28 mouse cellular contexts compared by ENCODE assay signal in genomic region chr2:158233106-158233505, GRCm38 (mm10). TPM values are rescaled to one million over a fixed set of nuclear protein-coding genes. Genes with fewer than 3 reads are reported as not detected.
DNase-seq lines count a peak whose midpoint lies in the region; ATAC-seq and TF ChIP-seq lines count a peak whose summit lies in the region.
"Had no signal": no experiment of that assay in that cellular context is flagged by ENCODE, and none has a peak within 500 bp of the region (broad histone marks: within the 10 kb centered on the region; RNA-seq: fewer than 3 reads in every experiment).

No protein-coding gene starts in this region.

- H3K79me3 ChIP-seq in C2C12 (ENCODE audit: low read depth): no peaks in the 10 kb centered on the region

- no peaks in the 10 kb centered on the region for H3K36me3 ChIP-seq in C2C12 (ENCODE audit: control insufficient read depth, insufficient read depth)
- H3K36me3 ChIP-seq: embryonic facial prominence, embryonic 13.5 days; heart, embryonic 13.5 days; hindbrain, embryonic 15.5 days had no signal

- intact Hi-C loops in heart, postnatal 36 days (cut with DNase I): no loop called here
- intact Hi-C loops in heart, postnatal 25 days (cut with DNase I): no loop called here

- TF ChIP-seq CTCF in C2C12 (IDR thresholded peaks at IDR 0.05; ENCODE audit: control insufficient read depth, insufficient read depth, insufficient read length): no peak

- no peaks in the 10 kb centered on the region for H3K27me3 ChIP-seq in C2C12 (ENCODE audit: control insufficient read depth, insufficient read depth, insufficient read length)
- H3K27me3 ChIP-seq: embryonic facial prominence, embryonic 13.5 days; forebrain, embryonic 13.5 days; hindbrain, embryonic 15.5 days had no signal

- H3ac ChIP-seq in C2C12 (ENCODE audit: control insufficient read depth, insufficient read length, low read depth): no peak overlapping the region

- H3K4me3 ChIP-seq in C2C12 (ENCODE audit: insufficient read depth, poor library complexity, severe bottlenecking): no peak overlapping the region
- H3K4me3 ChIP-seq: embryonic facial prominence, embryonic 13.5 days; forebrain, embryonic 13.5 days; gastrocnemius, adult 2 months; heart, embryonic 13.5 days; hindbrain, embryonic 15.5 days had no signal

- 0 out of 2 replicates have a peak, but pooled peaks have one; percentile 22 for ATAC-seq in megakaryocyte-erythroid progenitor cell, adult 5-6 weeks (replicated peaks; ENCODE audit: low FRiP score, low TSS enrichment, poor library complexity, severe bottlenecking)
- ATAC-seq in frontal cortex, adult (ENCODE audit: low TSS enrichment): no peak
- ATAC-seq: activated CD4-positive, CD25-positive, alpha-beta regulatory T cell, adult 4 months; forebrain, embryonic 13.5 days; forebrain, postnatal 0 days; inflammation-experienced regulatory T-cells, adult 6 months had no signal

- peak; percentile 31 for DNase-seq in 3134 (ENCODE audit: extremely low read depth, insufficient read length, low spot score)
- DNase-seq in R1 (ENCODE audit: low read depth, low spot score): peak; percentile 27
- no peak for DNase-seq in heart, postnatal 36 days
- no peak for DNase-seq in heart, postnatal 25 days (ENCODE audit: low spot score)
- no peak for DNase-seq in thymus, postnatal 25 days
- DNase-seq: adrenal gland, adult 8-10 months; cerebellum, adult 11 months; cerebellum, adult 9-10 months; cerebellum, postnatal 25 days; forebrain, postnatal 0 days; gastrocnemius, adult 2 months; gastrocnemius, postnatal 25 days; kidney, adult 11 months; kidney, adult 9 months had no signal

- no peaks in the 10 kb centered on the region for H3K79me2 ChIP-seq in C2C12 (ENCODE audit: control insufficient read depth, insufficient read depth)

TF ChIP-seq in C2C12, 6 proteins besides CTCF, POLR2A, EP300 and RAD21:
- TF ChIP-seq FOSL1 (IDR thresholded peaks at IDR 0.05; ENCODE audit: insufficient read depth, low read length, poor library complexity, severe bottlenecking) (peak; percentile 64), MYOD1 (IDR thresholded peaks at IDR 0.05; ENCODE audit: control insufficient read depth, insufficient read length, low read depth) (no peak), MAX (IDR thresholded peaks at IDR 0.05) (peak; percentile 58)
TF ChIP-seq in C2C12: peak in this region for 2.

RNA-seq across cellular contexts. Expression of gene D630003M21Rik, which starts 4.1 kb away (rescaled TPM):
- polyA plus RNA-seq in C2C12 (2012; fragmentation: generic; extraction: Trizol): 0.01 TPM
- total RNA-seq in megakaryocyte-erythroid progenitor cell, adult 5-6 weeks (2014; fragmentation: Nextera tagmentation): not detected in 2 replicates
- total RNA-seq in megakaryocyte-erythroid progenitor cell, adult 5-6 weeks (2017): not detected in 2 replicates
- 1 to 10 TPM; 5.6 to 6.2 TPM for total RNA-seq in heart, postnatal 36 days (2021)
- total RNA-seq in heart, postnatal 25 days (2021): 1 to 10 TPM; 6.3 to 8.0 TPM
- total RNA-seq: granulocyte monocyte progenitor cell, adult 5-6 weeks had no signal
- polyA plus RNA-seq: activated CD4-positive, CD25-positive, alpha-beta regulatory T cell, adult 4 months; inflammation-experienced regulatory T-cells, adult 6 months had no signal

RNA-seq across cellular contexts. Expression of gene Bpi, which starts 24.8 kb away (rescaled TPM):
- polyA plus RNA-seq in C2C12 (2012; fragmentation: generic; extraction: Trizol): not detected
- total RNA-seq in megakaryocyte-erythroid progenitor cell, adult 5-6 weeks (2014; fragmentation: Nextera tagmentation): not detected in 2 replicates
- 0.50 TPM in 1 of 2 replicates, not detected in the other for total RNA-seq in megakaryocyte-erythroid progenitor cell, adult 5-6 weeks (2017)
- not detected for total RNA-seq in heart, postnatal 36 days (2021)
- not detected for total RNA-seq in heart, postnatal 25 days (2021)
- total RNA-seq: adrenal gland, adult 8-10 months; adrenal gland, postnatal 36 days; forebrain, postnatal 0 days; gastrocnemius, adult 2 months; gastrocnemius, postnatal 25 days; granulocyte monocyte progenitor cell, adult 5-6 weeks had no signal
- polyA plus RNA-seq: activated CD4-positive, CD25-positive, alpha-beta regulatory T cell, adult 4 months; brain, embryonic 14.5 days; embryonic facial prominence, embryonic 13.5 days; forebrain, embryonic 13.5 days; forebrain, postnatal 0 days; heart, embryonic 13.5 days; heart, postnatal 0 days; hindbrain, embryonic 11.5 days; hindbrain, embryonic 15.5 days; inflammation-experienced regulatory T-cells, adult 6 months had no signal

Comparison
In these comparisons a context has a peak if more than half of its experiments do, and no peak if none do; other contexts are left out.
1. DNase-seq: peak in 3134 (single experiment) and R1 (single experiment); none in heart, postnatal 36 days (0 of 2), heart, postnatal 25 days (single experiment) and thymus, postnatal 25 days (single experiment).
2. RNA of gene D630003M21Rik, which starts 4.1 kb away (total RNA-seq): 6.3 to 8.0 TPM in heart, postnatal 25 days and 5.6 to 6.2 TPM in heart, postnatal 36 days; not detected in megakaryocyte-erythroid progenitor cell, adult 5-6 weeks; every median in the first group is over 4 times any median in the second.